Mouse (Mus musculus) frontal cortex, postnatal 14 days (tissue): ENCODE data around the gene Gm16451.
"Not testable (repeated sequence)": the region's sequence is repeated elsewhere in the genome, so short reads cannot be mapped to it uniquely, and the experiment has no call there.

Experiments used
- DNase-seq, 2 experiments: peaks; one replicate each; pipeline ENCODE4 v3.0.0; 2022; ENCODE audit warnings: low spot score in 2 of 2

The Gm16451 gene

DNA sequence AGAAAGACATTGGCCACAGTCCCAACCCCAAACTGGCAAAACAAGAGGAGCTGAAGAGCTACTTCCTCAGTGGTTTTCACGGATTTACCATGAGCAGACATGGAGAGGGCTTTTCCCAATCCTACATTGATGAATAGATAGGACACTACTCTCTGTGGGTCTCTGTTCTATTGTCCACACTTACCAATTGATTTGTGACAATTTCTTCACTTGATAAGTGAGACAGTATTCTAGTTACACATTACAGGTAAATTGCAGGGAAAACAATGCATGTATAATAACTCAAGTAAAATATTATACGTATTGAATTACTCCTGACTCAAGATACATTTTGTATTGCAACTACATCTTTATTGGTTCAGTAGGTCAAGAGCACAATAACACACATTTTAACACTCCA is at the start of gene Gm16451:
Gm16451 (minus strand) TSS at position 101 of the 400 bp plus-strand sequence.
- not testable (repeated sequence) for DNase-seq

DNA sequence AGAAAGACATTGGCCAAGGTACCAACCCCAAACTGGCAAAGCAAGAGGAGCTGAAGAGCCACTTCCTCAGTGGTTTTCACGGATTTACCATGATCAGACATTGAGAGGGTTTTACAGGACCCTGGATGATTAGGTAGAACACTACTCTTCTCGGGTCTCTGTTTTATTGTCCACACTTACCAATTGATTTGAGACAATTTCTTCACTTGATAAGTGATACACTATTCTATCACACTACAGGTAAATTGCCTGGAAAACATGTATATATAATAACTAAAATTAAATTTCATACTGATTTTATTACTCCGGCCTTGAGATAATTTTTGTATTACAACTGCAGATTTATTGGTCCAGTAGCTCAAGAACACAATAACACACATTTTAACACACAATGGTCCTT is 45.9 kb upstream of the Gm16451 start, which contains the start of gene Vmn1r142:
Vmn1r142 (minus strand) TSS at position 101 of the 400 bp plus-strand sequence.
- not testable (repeated sequence) for DNase-seq

DNA sequence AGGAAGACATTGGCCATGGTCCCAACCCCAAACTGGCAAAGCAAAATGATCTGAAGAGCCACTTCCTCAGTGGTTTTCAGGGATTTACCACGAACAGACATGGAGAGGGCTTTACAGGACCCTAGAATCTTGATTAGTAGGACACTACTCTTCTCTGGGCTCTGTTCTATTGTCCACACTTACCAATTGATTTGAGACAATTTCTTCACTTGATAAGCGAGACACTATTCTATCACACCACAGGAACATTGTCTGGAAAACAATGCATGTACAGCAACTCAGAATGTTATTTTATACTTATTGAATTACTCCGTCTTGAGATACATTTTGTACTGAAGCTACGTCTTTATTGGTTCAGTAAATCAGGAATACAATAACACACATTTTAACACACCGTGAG is 16.6 kb upstream of the Gm16451 start, which contains the start of gene Gm10666:
Gm10666 (minus strand) TSS at position 101 of the 400 bp plus-strand sequence.
- DNase-seq, result not testable (repeated sequence)

DNA sequence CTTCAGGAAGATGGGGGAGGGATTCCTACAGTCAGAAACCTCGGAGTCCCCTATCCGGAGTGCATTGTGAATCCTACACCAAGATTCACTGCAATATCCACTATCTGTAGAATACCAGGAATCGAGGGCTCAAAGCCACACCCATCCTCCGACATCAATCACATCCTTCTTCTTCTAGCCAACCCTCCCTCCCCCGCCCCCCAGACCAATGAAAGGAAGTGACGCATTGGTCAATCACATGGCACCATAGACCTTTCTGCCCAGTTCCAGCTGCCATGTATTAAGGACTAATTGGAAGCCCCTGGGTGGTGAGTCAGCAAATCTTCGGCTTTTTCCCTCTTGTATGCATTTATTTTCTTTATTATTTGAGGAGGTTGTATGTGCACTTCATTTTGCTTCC is 49.3 kb downstream of the Gm16451 start, which contains the start of gene Vmn1r139:
Vmn1r139 (plus strand) TSS at position 301 of the 400 bp plus-strand sequence.
- not testable (repeated sequence) for DNase-seq
